Mouse (Mus musculus) neural tube, embryonic 13.5 days (tissue): Measurements from ENCODE around the gene Snca. TPM values are rescaled to one million over a fixed set of nuclear protein-coding genes. Genes with fewer than 3 reads are reported as not detected.

Experiments used
- ATAC-seq: fragments of 200-750 bp; cut with Nextera tagmentation; 2 replicates; pipeline ENCODE4 v1.8.0; 2017; ENCODE audit warnings: low read depth, mild to moderate bottlenecking, moderate TSS enrichment, moderate library complexity
- H3K27ac ChIP-seq: fragments of 300-500 bp; sonication (generic); replicated peaks from 2 replicates; pipeline ENCODE4 v1.5.1; 2015; ENCODE audit warnings: moderate library complexity, mild to moderate bottlenecking, inconsistent platforms
- H3K27me3 ChIP-seq: fragments of 300-500 bp; sonication (generic); 2 replicates; pipeline ENCODE4 v1.6.1; 2015; ENCODE audit warnings: mild to moderate bottlenecking, inconsistent platforms
- H3K36me3 ChIP-seq: fragments of 300-500 bp; sonication (generic); 2 replicates; pipeline ENCODE4 v1.6.1; 2015; ENCODE audit warnings: mild to moderate bottlenecking, inconsistent platforms
- H3K4me1 ChIP-seq: fragments of 300-500 bp; sonication (generic); replicated peaks from 2 replicates; pipeline ENCODE4 v1.6.1; 2015; ENCODE audit warnings: inconsistent platforms
- H3K4me2 ChIP-seq: fragments of 300-500 bp; sonication (generic); 2 replicates; pipeline ENCODE4 v1.6.1; 2015; ENCODE audit warnings: inconsistent platforms, mild to moderate bottlenecking, moderate library complexity
- H3K4me3 ChIP-seq: fragments of 300-500 bp; sonication (generic); 2 replicates; pipeline ENCODE4 v1.5.1; 2015; ENCODE audit warnings: mild to moderate bottlenecking, inconsistent platforms
- H3K9ac ChIP-seq: fragments of 300-500 bp; sonication (generic); 2 replicates; pipeline ENCODE4 v1.6.1; 2015; ENCODE audit warnings: moderate library complexity, mild to moderate bottlenecking, inconsistent platforms
- H3K9me3 ChIP-seq: fragments of 300-500 bp; sonication (generic); 2 replicates; pipeline ENCODE4 v1.6.1; 2016; ENCODE audit warnings: inconsistent platforms
- WGBS: fragments of 180-500 bp; shearing (Covaris S2); methylation state at CpG from one replicate; pipeline ENCODE4 v1.1.7; 2015; 5-methylcytosine and 5-hydroxymethylcytosine counted together
- polyA plus RNA-seq: library from polyadenylated mRNA; unstranded; fragments of >200 nt; fragmentation: Nextera tagmentation; extraction: Ambion mirVana; gene quantifications from 2 replicates; pipeline ENCODE4 v1.2.1, GENCODE M21; 2015

Snca gene
- 131 and 135 TPM in 2 replicates for polyA plus RNA-seq

DNA sequence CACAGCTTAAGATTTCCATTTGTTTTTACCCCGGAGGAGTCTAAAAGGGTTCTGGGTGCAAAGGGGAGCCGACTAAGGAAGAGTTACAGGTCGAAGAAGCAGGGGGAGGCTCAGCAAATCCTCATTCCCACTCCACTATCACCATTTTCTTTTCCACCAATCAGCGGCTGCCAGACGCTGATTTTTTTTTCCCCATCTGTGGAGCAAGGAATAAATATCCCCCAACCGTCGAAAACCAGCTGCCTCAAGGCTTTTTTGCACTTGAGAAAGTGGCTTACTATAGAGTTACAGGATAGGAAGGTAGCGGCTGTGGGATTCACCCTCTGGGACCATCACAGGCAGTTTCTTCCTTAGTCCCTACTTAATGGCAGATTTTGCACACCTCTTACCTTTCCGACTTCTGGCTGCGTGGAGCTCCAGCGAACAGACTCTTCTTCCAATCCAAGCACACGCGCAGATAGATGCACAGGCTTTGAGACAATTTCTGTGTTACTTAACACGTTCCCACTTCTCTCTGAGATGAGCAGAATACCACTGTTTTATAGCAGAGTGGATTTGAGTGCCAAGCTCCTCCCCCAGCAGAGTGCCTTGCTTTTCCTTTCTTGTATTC lies at the start of gene Snca:
Snca (minus strand) TSS at position 574 of the 610 bp plus-strand sequence.
- Histone ChIP-seq H3K27me3 (no peaks in the 10 kb centered on the region; the same call in 1 of the 2 replicates), H3K4me3 (peak within 1 kb of the TSS; percentile 54), H3K9ac (peak within 1 kb of the TSS; percentile 73), H3K36me3 (no peaks in the 10 kb centered on the region), H3K9me3 (no peaks in the 10 kb centered on the region), H3K4me1 (peaks cover 19% of the 10 kb centered on the region; the same call in 1 of the 2 replicates), H3K4me2 (peak within 1 kb of the TSS; percentile 87), H3K27ac (peak within 1 kb of the TSS; percentile 82)
- peak; percentile 55 for ATAC-seq
- 1% methylated on average over 14 of the region's 14 CpGs for WGBS

DNA sequence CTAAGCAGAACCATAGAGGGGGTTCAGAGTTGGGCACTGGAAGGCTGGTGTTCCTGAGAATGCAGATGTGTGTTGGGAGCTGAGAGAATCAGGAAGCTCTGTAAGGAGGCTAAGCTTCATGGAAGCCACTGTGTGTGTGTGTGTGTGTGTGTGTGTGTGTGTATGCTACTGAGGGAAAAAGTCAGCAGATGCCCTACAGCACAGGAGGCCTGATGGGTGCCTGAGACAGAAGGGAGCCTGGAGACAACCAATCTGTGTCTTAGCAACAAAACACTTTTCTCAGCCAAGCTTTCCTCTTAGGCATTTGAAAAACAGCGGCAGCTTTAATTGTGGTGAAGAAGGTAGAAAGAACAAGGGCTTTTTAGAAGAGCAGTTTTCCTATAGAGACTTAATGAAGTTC lies 40.5 kb upstream of the Snca start:
- H3K9ac ChIP-seq: no peak overlapping the region
- H3K27ac ChIP-seq: no peak overlapping the region
- no peaks in the 10 kb centered on the region for H3K4me1 ChIP-seq
- H3K4me2 ChIP-seq: no peak overlapping the region
- no peaks in the 10 kb centered on the region for H3K9me3 ChIP-seq
- H3K4me3 ChIP-seq: no peak overlapping the region
- ATAC-seq: no peak
- H3K36me3 ChIP-seq: no peaks in the 10 kb centered on the region
- 50% methylated on average over 1 of the region's 1 CpGs for WGBS
- no peaks in the 10 kb centered on the region for H3K27me3 ChIP-seq

DNA sequence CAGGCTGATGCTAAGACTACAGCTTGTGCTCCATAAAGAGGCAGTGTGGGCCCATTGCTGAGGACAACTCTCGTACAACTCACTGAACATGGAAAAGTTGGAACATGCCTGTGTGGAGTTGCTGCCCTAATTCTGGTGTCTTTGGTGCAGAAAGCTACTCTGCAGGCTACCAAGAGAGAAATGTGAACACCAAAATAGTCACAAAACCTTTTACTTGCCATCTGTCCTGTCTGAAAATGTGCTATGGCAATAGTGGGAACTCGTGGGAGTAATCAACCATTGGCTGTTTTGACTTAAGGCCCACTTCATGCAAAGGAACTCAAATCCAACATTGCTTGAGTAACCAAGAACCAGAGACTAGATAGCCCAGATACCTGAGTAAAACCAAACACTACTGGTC lies 26.9 kb upstream of the Snca start:
- 72% methylated on average over 2 of the region's 2 CpGs for WGBS

DNA sequence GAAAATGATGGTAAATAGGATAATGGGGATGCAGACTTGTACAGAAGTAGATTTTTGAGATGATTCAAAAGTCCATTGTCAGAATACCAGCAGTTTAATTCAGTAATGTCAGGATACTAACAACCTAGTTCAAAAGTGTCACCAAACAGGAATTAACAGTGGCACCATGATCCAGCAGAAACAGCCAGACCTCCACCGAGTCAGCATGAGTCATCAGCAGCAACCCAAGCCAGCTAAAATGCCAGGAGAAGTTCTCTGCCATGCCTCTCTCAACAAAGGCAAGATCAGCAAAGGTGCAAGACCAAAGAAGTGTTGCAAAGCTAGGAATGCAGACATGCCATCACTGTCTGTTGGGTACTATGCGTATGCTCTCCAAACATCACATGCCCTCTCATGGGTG lies 22.0 kb upstream of the Snca start:
- WGBS: 94% methylated on average over 2 of the region's 2 CpGs
- Histone ChIP-seq H3K36me3 (no peaks in the 10 kb centered on the region), H3K4me3 (no peak overlapping the region), H3K9me3 (no peaks in the 10 kb centered on the region), H3K27ac (no peak overlapping the region), H3K4me2 (no peak overlapping the region), H3K27me3 (no peaks in the 10 kb centered on the region), H3K4me1 (no peaks in the 10 kb centered on the region), H3K9ac (no peak overlapping the region)
- ATAC-seq: no peak

More for the DNA sequence above, 26.9 kb upstream of the Snca start:
- no peaks in the 10 kb centered on the region for H3K9me3 ChIP-seq
- no peak overlapping the region for H3K9ac ChIP-seq
- no peak for ATAC-seq
- H3K36me3 ChIP-seq: no peaks in the 10 kb centered on the region
- no peak overlapping the region for H3K4me3 ChIP-seq
- H3K4me2 ChIP-seq: no peak overlapping the region
- no peaks in the 10 kb centered on the region for H3K4me1 ChIP-seq
- H3K27me3 ChIP-seq: no peaks in the 10 kb centered on the region
- no peak overlapping the region for H3K27ac ChIP-seq

DNA sequence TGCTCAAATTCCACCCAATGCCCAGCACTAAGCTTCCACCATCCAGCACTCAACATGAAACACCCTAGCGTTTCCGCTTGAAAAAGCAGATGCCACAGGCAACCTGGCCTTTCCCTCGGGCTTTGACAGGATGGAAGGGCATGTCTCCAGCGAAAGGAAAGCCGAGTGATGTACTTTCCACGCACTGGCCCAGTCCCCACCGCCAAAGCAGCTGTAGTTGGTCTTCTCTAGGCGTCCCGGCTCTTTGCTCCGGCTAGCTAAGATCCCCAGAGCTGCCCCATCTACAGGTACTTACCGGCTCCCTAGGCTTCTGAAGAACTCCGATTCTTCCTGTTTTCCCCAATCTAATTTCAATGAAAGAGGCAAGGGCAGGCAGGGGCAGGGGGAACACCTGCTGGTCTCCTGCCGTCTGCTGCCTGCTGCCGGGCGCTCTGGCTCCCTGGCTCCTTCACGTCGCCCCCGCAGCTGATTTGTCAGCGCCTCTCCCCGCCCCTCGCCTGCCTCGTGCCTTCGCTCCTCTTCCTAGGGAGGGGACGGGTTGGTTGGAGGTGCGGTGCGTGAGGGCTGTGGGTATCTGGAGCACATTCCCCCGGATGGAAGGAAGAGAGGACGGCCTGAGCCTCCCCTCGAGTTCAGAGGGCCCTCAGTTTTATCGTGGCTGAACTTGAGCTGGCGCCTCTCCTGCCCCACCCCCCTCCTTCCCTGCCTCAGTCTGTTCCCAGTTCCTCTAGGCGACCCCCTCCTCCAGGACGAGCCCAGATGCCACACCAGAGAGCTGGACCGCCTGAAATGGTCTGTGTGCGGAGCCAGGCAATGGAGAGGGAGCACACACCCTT lies 1.0 kb downstream of the Snca start:
- peak overlapping the region; percentile 73 for H3K9ac ChIP-seq
- peak overlapping the region; percentile 54 for H3K4me3 ChIP-seq
- no peaks in the 10 kb centered on the region for H3K36me3 ChIP-seq
- peaks cover 19% of the 10 kb centered on the region; the same call in 1 of the 2 replicates for H3K4me1 ChIP-seq
- H3K27me3 ChIP-seq: no peaks in the 10 kb centered on the region; the same call in 1 of the 2 replicates
- H3K4me2 ChIP-seq: peak overlapping the region; percentile 87
- 2% methylated on average over 35 of the region's 35 CpGs for WGBS
- peak; percentile 91 for ATAC-seq
- H3K27ac ChIP-seq: peak overlapping the region; percentile 82
- no peaks in the 10 kb centered on the region for H3K9me3 ChIP-seq

DNA sequence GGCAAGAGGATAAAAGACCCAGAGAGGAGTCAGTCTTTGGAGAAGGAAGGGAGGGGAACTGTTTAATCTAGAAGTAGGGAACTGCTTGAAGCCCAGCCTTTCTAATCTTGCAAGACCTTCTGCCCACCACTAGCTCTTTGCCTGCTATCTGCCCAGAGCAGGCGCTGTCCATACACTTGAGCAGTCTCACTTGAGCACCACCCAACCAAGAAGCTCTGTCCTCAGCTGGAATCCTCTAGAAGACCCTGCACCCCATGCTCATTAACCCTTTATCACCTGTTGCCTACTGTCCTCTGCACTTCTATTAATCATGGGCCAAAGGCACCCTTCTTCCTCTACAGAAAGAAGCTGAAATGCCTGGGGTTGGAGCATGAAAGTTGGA lies 1.6 kb downstream of the Snca start:
- H3K4me1 ChIP-seq: peaks cover 19% of the 10 kb centered on the region; the same call in 1 of the 2 replicates
- H3K9ac ChIP-seq: peak overlapping the region; percentile 73
- H3K4me2 ChIP-seq: peak overlapping the region; percentile 87
- ATAC-seq: peak; percentile 8; the same call in 1 of the 2 replicates
- no peaks in the 10 kb centered on the region; the same call in 1 of the 2 replicates for H3K27me3 ChIP-seq
- no peak overlapping the region for H3K27ac ChIP-seq
- peak overlapping the region; percentile 54 for H3K4me3 ChIP-seq
- no peaks in the 10 kb centered on the region for H3K36me3 ChIP-seq
- 48% methylated on average over 1 of the region's 1 CpGs for WGBS
- H3K9me3 ChIP-seq: no peaks in the 10 kb centered on the region

DNA sequence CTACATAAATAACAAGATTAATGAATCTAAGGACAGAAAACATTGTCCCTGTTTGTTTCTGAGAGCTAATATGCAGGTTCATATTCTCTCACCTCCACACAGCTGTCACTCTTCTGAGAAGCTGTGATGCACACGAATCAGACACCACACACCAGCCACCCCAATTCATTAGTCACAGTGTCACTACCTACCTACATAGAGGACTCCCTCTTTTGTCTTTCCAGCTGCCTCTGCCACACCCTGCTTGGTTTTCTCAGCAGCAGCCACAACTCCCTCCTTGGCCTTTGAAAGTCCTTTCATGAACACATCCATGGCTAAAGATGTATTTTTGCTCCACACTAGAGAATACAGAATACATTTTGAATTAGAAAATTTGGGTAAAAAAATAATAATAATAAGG lies 2.4 kb downstream of the Snca start:
- no peak for ATAC-seq
- Histone ChIP-seq H3K4me2 (peak overlapping the region; percentile 87), H3K36me3 (no peaks in the 10 kb centered on the region), H3K4me3 (0 out of 2 replicates have a peak overlapping the region, but pooled peaks have one; percentile 54), H3K9me3 (no peaks in the 10 kb centered on the region), H3K27ac (no peak overlapping the region), H3K27me3 (no peaks in the 10 kb centered on the region; the same call in 1 of the 2 replicates), H3K4me1 (peaks cover 19% of the 10 kb centered on the region; the same call in 1 of the 2 replicates), H3K9ac (no peak overlapping the region)
- 43% methylated on average over 1 of the region's 1 CpGs for WGBS

DNA sequence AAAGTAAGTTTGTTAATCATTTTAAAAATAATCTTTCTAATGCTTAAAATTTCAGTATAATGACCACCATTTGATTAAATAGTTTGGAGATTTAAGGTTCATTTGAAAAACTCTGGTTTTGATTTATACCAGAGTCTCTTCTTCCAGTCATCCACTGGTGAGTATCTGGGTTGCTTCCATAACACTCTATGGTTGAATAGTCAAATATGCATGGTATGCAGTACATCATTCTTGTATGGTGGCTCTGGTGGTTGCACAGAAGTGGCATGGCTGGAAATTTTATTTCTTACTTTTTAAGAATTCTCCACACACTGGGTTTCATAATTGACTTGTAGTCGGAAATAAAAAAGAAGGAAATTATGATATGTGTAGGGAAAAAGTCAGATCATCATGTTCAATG lies 10.4 kb downstream of the Snca start:
- Histone ChIP-seq H3K27me3 (no peaks in the 10 kb centered on the region), H3K9me3 (no peaks in the 10 kb centered on the region), H3K4me2 (no peak overlapping the region), H3K9ac (no peak overlapping the region), H3K4me1 (no peaks in the 10 kb centered on the region), H3K27ac (no peak overlapping the region), H3K4me3 (no peak overlapping the region), H3K36me3 (no peaks in the 10 kb centered on the region)
- no peak for ATAC-seq
- 85% methylated on average over 1 of the region's 1 CpGs for WGBS

DNA sequence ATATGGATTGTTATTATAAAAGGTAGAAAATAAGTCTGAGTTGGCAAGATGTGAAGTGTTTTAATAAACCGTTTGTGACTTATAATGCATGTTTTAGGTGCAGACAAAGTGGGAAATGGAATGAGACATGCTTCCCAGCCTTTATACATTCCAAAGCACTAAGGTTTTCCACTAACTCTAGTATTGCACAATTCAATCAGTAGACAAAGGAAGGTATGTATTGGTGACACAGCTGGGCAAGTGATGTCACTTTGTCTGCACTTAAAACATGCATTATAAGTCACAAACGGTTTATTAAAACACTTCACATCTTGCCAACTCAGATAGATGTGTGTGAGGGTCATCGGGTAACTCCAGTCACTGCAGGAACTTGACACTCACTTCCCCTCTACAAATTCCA lies 16.1 kb downstream of the Snca start:
- H3K27me3 ChIP-seq: no peaks in the 10 kb centered on the region
- no peak for ATAC-seq
- no peak overlapping the region for H3K4me2 ChIP-seq
- no peak overlapping the region for H3K9ac ChIP-seq
- no peaks in the 10 kb centered on the region for H3K4me1 ChIP-seq
- H3K36me3 ChIP-seq: no peaks in the 10 kb centered on the region
- WGBS: 80% methylated on average over 3 of the region's 3 CpGs
- no peaks in the 10 kb centered on the region for H3K9me3 ChIP-seq
- no peak overlapping the region for H3K4me3 ChIP-seq
- no peak overlapping the region for H3K27ac ChIP-seq

DNA sequence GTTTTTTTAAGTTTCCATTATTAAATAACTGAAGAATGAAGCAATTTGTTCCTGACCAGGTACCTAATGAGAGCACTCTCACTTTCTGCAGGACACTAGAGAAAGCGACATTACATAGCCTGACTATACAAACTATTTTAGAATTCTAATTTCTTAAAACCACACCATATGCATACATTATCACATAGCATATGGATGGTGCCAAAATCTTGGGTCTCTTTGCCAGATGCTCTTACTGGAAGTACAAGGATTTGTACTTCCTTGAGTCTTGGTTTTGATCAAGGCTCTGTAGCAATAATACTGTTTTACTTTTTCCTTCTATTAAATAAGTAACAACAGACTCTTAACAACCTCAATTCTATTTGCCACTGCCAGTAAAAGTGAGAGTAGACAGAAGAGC lies 31.4 kb downstream of the Snca start:
- no peak for ATAC-seq
- Histone ChIP-seq H3K4me1 (no peaks in the 10 kb centered on the region), H3K9me3 (no peaks in the 10 kb centered on the region), H3K4me2 (no peak overlapping the region), H3K27me3 (no peaks in the 10 kb centered on the region), H3K27ac (no peak overlapping the region), H3K4me3 (no peak overlapping the region), H3K9ac (no peak overlapping the region), H3K36me3 (no peaks in the 10 kb centered on the region)
- 97% methylated on average over 1 of the region's 1 CpGs for WGBS

DNA sequence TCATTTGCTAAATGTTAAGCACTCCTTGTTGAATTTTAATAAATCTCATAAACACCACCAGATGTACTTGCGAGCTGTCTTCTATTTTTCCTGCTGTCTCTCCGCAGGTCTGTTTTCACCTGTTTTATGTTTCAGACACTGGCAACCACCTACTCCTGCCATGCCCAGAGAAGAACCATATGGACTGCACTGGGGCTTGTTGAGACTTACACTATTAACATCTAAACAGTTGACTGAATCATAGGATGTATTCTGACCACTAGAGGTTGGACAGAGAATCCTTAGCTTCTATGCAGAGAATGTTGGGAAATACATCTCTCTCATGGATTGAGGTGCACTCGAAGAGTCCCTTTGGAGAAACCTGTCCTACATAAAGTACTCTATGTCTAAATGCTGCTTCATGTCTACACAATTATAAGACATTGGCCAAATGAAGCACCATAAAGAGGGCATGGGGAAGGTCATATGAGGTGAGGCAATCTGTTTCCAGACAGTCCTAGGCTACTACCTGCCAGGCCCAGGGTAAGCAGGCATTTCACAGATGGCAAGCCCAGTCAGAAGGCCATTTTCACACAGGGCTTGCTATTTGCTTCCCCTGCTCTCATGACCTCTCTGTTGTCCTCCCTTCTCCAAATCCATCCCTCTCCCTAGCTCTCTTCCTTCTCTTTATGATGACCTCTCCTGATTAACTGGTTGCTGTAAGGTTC lies 35.8 kb downstream of the Snca start:
- H3K9me3 ChIP-seq: no peaks in the 10 kb centered on the region
- no peak overlapping the region for H3K27ac ChIP-seq
- no peak overlapping the region for H3K9ac ChIP-seq
- no peak for ATAC-seq
- no peak overlapping the region for H3K4me2 ChIP-seq
- H3K36me3 ChIP-seq: no peaks in the 10 kb centered on the region
- H3K4me1 ChIP-seq: no peaks in the 10 kb centered on the region
- no peaks in the 10 kb centered on the region for H3K27me3 ChIP-seq
- no peak overlapping the region for H3K4me3 ChIP-seq
- 88% methylated on average over 3 of the region's 3 CpGs for WGBS

DNA sequence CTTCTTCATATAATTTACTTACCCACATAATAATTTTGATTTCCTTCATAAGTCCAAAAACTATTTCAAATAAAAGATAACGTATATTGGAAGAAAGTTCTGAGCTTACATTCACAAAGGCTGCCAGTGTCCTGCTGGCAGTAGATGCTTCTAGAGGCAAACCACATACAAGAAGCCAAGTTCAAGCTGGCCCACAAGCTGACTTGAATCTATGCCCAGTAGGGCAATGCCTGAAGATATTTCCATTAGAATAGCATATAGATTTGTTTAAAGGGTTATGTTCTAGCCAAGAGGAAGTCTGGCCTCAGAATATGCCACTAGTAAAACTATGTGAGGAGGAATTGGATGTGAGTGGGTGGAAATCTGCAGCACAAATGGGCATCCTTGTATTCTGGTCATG lies 42.7 kb downstream of the Snca start:
- H3K4me2 ChIP-seq: no peak overlapping the region

More for the DNA sequence above, 42.7 kb downstream of the Snca start:
- Histone ChIP-seq H3K36me3 (no peaks in the 10 kb centered on the region), H3K9ac (no peak overlapping the region), H3K27me3 (no peaks in the 10 kb centered on the region), H3K27ac (no peak overlapping the region), H3K4me3 (no peak overlapping the region), H3K4me1 (no peaks in the 10 kb centered on the region), H3K9me3 (0 out of 2 replicates have a peak, but pooled peaks cover 3% of the 10 kb centered on the region)
- WGBS: 88% methylated on average over 1 of the region's 1 CpGs
- ATAC-seq: no peak
